Mouse (Mus musculus) erythroblast, embryonic 14.5 days (primary cell): ENCODE results near the gene Cdk4.

Source experiments
- GATA1 ChIP-seq: IDR thresholded peaks from 2 replicates; pipeline ENCODE4 v1.6.1; 2012; ENCODE audit warnings: low read length, inconsistent platforms, mixed read lengths
- TAL1 ChIP-seq: IDR thresholded peaks from 3 replicates; pipeline ENCODE4 v1.6.1; 2012; ENCODE audit warnings: low read length, inconsistent platforms, mixed read lengths

- no peak for TF ChIP-seq GATA1
- no peak for TF ChIP-seq TAL1
Observed at GRCm38 (mm10) chr10:127063913-127064870, 858 bp downstream of the Cdk4 start.
